9 mouse cellular contexts compared by ENCODE assay signal in the genomic region with DNA sequence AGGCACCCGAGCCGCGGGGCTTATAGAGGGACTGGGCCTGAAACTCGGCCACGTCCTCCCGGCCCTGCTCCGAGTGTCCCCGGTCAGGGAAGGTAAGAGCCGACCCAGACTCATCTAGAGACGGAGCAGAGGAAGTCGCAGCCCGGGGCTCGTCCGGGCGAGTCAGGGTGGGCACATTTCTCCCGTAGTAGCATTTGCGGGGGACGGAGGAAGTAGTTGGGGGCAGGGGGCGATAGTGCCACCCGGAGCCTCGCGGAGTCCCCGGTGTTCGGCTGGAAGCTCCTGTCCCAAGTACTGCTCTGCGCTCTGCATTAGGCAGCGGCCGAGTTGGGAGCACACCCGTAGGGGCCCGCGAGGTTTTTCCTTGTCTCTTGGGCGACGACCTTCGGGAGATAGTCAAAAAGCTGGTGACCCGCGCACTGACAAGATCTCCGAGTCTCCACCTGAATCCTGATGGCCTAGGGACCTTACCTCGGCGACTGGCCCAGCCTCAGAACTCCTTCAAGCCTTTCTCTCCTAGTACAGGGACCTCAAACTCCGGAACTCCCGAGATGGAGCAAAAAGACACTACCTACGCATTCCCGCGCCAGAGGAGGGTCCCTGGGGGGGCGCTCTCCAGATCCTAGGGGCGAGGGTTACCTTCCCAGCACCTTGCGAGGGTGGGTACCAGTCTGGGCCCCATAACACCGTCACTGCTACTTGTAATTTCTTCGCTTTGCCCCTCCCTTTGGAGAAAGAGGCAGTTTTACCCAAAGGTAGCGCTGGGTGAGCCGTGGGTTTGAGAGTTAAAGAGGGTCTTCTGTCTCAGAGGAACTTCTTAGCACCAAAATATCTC. TPM values are rescaled to one million over a fixed set of nuclear protein-coding genes. Genes with fewer than 3 reads are reported as not detected.
DNase-seq lines count a peak whose midpoint lies in the region; ATAC-seq and TF ChIP-seq lines count a peak whose summit lies in the region.
"Had no signal": no experiment of that assay in that cellular context is flagged by ENCODE, and none has a peak within 500 bp of the region (broad histone marks: within the 10 kb centered on the region; RNA-seq: fewer than 3 reads in every experiment).

No protein-coding gene starts in this region.

- no peaks in the 10 kb centered on the region for H3K36me3 ChIP-seq in kidney, embryonic 14.5 days (ENCODE audit: control insufficient read depth, insufficient read depth, low read length)
- no peaks in the 10 kb centered on the region for H3K36me3 ChIP-seq in hindbrain, embryonic 10.5 days
- H3K36me3 ChIP-seq in midbrain, embryonic 15.5 days (replicated peaks) = no peaks in the 10 kb centered on the region

- TF ChIP-seq CTCF in bone marrow macrophage, adult 2 months (IDR thresholded peaks at IDR 0.05; ENCODE audit: low read depth, low read length) = no peak

- no peak for ATAC-seq in kidney, embryonic 14.5 days (ENCODE audit: low FRiP score, low TSS enrichment)
- ATAC-seq in midbrain, embryonic 15.5 days (replicated peaks) = no peak

- H3K9ac ChIP-seq in kidney, embryonic 14.5 days (ENCODE audit: low read depth, low read length) = no peak overlapping the region
- no peak overlapping the region for H3K9ac ChIP-seq in midbrain, embryonic 15.5 days

- peaks cover under 1% of the 10 kb centered on the region; the same call in 1 of the 2 replicates for H3K9me3 ChIP-seq in kidney, embryonic 14.5 days (ENCODE audit: control insufficient read depth, low read length)
- H3K9me3 ChIP-seq in hindbrain, embryonic 10.5 days = no peaks in the 10 kb centered on the region
- no peaks in the 10 kb centered on the region for H3K9me3 ChIP-seq in midbrain, embryonic 15.5 days

- no peak for TF ChIP-seq POLR2A in bone marrow macrophage, adult 2 months (IDR thresholded peaks at IDR 0.05; ENCODE audit: borderline replicate concordance, low read depth, low read length)

- 0 out of 2 replicates have a peak, but pooled peaks cover 5% of the 10 kb centered on the region for H3K4me1 ChIP-seq in kidney, embryonic 14.5 days (ENCODE audit: control insufficient read depth, insufficient read depth, low read length)
- 0 out of 2 replicates have a peak, but pooled peaks cover 2% of the 10 kb centered on the region for H3K4me1 ChIP-seq in bone marrow macrophage, adult 2 months (ENCODE audit: control insufficient read depth, insufficient read depth, low read length)
- H3K4me1 ChIP-seq in hindbrain, embryonic 10.5 days (replicated peaks) = peaks cover 15% of the 10 kb centered on the region; the same call in 1 of the 2 replicates
- H3K4me1 ChIP-seq in midbrain, embryonic 15.5 days = peaks cover 7% of the 10 kb centered on the region; the same call in 1 of the 2 replicates

- peak overlapping the region; percentile 20 for H3K4me3 ChIP-seq in kidney, embryonic 14.5 days (ENCODE audit: low read length)
- peak overlapping the region; percentile 31 for H3K4me3 ChIP-seq in bone marrow macrophage, adult 2 months (ENCODE audit: insufficient read depth, low read length)
- peak overlapping the region; percentile 30 for H3K4me3 ChIP-seq in hindbrain, embryonic 10.5 days
- H3K4me3 ChIP-seq in midbrain, embryonic 15.5 days = peak overlapping the region; percentile 9; the same call in 1 of the 2 replicates

- no peak overlapping the region for H3K27ac ChIP-seq in kidney, embryonic 14.5 days (ENCODE audit: low read depth, low read length)
- H3K27ac ChIP-seq in bone marrow macrophage, adult 2 months (ENCODE audit: insufficient read depth, low read depth, low read length) = no peak overlapping the region
- no peak overlapping the region for H3K27ac ChIP-seq in hindbrain, embryonic 10.5 days
- H3K27ac ChIP-seq in midbrain, embryonic 15.5 days = no peak overlapping the region

- H3K27me3 ChIP-seq in kidney, embryonic 14.5 days (ENCODE audit: control insufficient read depth, insufficient read depth, low read length) = peaks cover 79% of the 10 kb centered on the region
- H3K27me3 ChIP-seq in hindbrain, embryonic 10.5 days (ENCODE audit: insufficient read depth, poor library complexity, severe bottlenecking) = peaks cover 98% of the 10 kb centered on the region
- H3K27me3 ChIP-seq in midbrain, embryonic 15.5 days (replicated peaks) = peaks cover 80% of the 10 kb centered on the region

- peak overlapping the region; percentile 22 for H3K4me2 ChIP-seq in kidney, embryonic 14.5 days (replicated peaks; ENCODE audit: low read depth, low read length)
- peak overlapping the region; percentile 8 for H3K4me2 ChIP-seq in midbrain, embryonic 15.5 days

- no peak for DNase-seq in kidney, adult 8-10 months
- DNase-seq in hindbrain, embryonic 10.5 days (ENCODE audit: low spot score) = peak; percentile 66
- DNase-seq in spleen, adult 18-20 months = no peak
- no peak for DNase-seq in cerebellum, postnatal 36 days
- DNase-seq in gastrocnemius, adult 18-20 months (ENCODE audit: low spot score) = no peak

- WGBS in kidney, embryonic 14.5 days = under 1% methylated on average over 49 of the region's 50 CpGs
- under 1% methylated on average over 50 of the region's 50 CpGs for WGBS in hindbrain, embryonic 10.5 days
- WGBS in midbrain, embryonic 15.5 days = under 1% methylated on average over 50 of the region's 50 CpGs

RNA-seq across cellular contexts. Expression of a gene that starts 24.3 kb away (rescaled TPM):
- not detected in 2 replicates for polyA plus RNA-seq in kidney, embryonic 14.5 days (2014; fragmentation: Nextera tagmentation; extraction: Ambion mirVana)
- not detected in 2 replicates for polyA plus RNA-seq in bone marrow macrophage, adult 2 months (2012; ENCODE audit: insufficient read depth, insufficient read length, missing spikeins)
- 0.25 TPM in 1 of 2 replicates, not detected in the other for polyA plus RNA-seq in hindbrain, embryonic 10.5 days (2016; fragmentation: Nextera tagmentation; extraction: Ambion mirVana)
- polyA plus RNA-seq in midbrain, embryonic 15.5 days (2015; fragmentation: Nextera tagmentation; extraction: Ambion mirVana) = 0.92 and 1.0 TPM in 2 replicates
- not detected for total RNA-seq in gastrocnemius, adult 18-20 months (2021)
- polyA plus RNA-seq: large intestine, adult 2 months had no signal

RNA-seq across cellular contexts. Expression of a gene that starts 24.8 kb away (rescaled TPM):
- not detected in 2 replicates for polyA plus RNA-seq in kidney, embryonic 14.5 days (2014; fragmentation: Nextera tagmentation; extraction: Ambion mirVana)
- polyA plus RNA-seq in bone marrow macrophage, adult 2 months (2012; ENCODE audit: insufficient read depth, insufficient read length, missing spikeins) = not detected in 2 replicates
- polyA plus RNA-seq in hindbrain, embryonic 10.5 days (2016; fragmentation: Nextera tagmentation; extraction: Ambion mirVana) = not detected in 2 replicates
- not detected in 2 replicates for polyA plus RNA-seq in midbrain, embryonic 15.5 days (2015; fragmentation: Nextera tagmentation; extraction: Ambion mirVana)
- not detected for total RNA-seq in gastrocnemius, adult 18-20 months (2021)
- polyA plus RNA-seq: large intestine, adult 2 months had no signal
